Mouse (Mus musculus) right cerebral cortex, adult 18-20 months (tissue): Measurements from ENCODE around the gene Pla2g3.

Source experiments
- DNase-seq: peaks from one replicate; pipeline ENCODE4 v3.0.0; 2022; ENCODE audit warnings: mixed read lengths

The Pla2g3 gene

DNA sequence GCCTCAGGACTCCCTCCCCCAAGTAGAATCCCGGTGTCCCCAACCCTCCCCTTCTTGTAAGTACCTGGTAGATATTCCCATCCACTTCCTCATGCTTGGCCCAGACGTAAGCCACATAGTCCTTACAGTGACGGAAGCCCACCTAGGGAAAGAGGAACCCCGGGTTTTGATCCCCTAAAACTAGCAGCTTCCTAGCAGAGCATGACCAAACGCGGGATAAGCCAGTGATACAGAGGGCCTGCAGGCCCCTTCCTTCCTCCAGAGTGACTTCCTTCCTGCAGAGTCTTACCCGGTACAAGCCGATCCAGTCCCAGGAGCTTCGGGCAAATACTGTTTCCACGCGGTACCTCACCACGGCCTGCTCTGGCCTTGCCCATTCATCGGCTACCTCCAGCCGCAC lies 7.4 kb downstream of the Pla2g3 start:
- DNase-seq, result no peak

DNA sequence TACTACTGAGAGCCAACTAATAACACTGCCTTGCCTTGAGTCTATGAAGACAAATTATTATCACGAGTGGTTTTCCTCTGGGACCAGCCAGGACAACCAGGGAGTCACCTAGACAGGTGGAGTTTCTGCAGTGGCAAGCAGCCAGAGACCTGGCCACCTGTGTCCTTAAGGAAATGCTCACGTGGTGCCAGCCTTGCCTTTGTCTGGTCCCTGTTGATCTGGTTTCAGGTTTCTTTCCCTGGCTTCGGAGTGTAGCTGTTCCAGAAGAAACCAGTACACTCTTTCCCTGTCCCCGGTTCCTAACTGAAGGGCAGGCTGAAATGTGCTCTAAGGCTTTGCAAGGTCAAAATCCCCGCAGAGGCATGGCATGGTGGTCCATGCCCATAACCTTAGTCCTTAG lies 8.7 kb downstream of the Pla2g3 start:
- no peak for DNase-seq

- no peak for DNase-seq
These were observed 9.2 kb downstream of the Pla2g3 start for GRCm38 (mm10) chr11:3497296-3497695.

DNA sequence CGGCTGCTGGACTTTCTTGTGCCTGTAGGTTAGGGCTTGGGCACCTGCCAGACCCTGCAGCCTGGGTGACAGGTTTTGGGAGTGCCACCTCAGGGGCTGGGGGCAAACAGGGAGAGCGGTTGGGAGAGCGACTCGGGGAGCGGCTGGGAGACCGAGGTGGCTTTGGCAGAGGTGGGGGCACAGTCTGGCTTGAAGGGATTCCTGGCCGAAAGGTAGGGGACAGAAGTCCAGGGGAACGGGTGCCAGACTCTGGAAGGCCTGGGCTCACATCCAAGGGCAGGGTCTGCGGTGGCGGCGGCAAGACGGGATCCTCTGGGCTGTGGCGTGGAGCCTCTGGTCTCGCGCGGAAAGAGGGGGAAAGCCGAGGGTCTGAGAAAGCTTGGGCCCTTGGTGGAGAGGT lies 14.0 kb downstream of the Pla2g3 start:
- DNase-seq, result no peak

DNA sequence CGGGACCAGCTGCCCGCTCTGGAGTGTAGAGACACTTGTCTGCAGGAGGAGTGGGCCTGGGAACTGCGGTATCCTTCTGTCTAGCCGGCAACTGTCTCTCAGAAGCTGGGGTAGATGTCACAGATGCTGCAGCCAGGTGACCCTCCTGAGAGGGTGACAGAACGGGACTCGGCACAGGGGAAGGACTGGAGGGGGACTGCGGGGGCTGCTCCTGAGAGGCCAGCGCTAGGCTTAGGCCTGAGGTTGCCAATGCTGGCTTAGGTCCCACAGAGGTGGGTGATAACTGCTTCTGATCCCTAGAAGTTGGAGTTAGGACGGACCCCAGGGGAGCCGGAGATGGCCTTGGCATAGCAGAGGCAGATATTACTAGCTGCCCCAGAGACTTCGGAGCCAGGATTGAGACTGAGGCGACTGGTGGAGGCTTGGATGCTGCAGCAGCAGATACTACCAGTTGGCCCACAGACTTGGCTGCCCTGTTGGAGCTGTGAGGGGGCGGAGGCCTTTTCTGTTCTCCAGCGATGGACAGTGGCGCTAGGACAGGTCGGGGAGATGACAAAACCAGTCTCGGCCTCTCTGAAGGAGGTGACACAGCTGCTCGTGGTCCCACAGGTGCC lies 14.5 kb downstream of the Pla2g3 start:
- DNase-seq, result no peak

DNA sequence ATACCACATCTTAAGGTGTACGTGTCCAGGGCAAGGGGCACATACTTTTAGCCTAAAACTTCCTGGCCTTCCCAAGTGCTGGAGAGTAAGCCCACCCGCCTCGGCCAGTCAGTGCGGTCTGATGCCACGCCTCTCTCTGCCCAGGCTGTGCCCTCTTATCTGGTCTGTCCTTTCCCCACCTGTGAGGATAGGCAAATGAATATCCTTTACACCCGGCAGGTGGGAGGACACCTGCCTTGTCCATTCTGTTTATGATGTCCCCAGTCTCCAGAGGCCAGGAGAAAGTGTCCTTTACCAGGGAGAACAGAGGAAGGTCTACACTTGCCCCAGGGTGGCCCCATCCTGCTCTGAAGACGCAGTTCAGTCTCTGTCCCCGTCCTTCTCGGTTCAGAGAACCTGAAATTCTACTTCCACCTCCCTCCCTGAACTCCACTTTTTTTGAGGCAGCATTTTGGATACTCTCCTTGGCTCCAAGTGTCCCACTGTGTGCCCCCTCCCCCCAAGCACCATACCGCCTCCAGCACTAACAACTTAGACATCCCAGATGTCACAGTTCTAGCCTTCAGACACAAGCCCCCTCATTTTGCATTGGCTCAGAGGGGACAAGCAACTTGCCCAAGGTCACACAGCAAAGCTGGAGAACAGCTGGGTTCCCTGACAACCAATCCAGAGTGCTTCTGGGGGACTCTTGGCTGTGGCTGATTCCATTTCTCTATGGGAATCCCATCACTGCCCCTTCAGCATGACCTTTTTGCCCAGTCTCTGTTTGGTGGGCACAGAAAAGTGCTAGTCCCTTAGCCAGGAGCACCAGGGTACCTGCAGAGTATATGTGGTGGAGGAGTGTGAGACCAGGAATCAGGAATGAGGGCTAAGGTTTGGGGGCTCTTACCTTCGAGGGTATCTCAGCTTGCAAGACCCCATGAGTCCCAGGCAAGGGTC lies 15.9 kb downstream of the Pla2g3 start:
- DNase-seq, result no peak

- no peak for DNase-seq
These were observed 20.1 kb downstream of the Pla2g3 start for GRCm38 (mm10) chr11:3508226-3508625.

- no peak for DNase-seq
These were observed 21.3 kb downstream of the Pla2g3 start for GRCm38 (mm10) chr11:3509181-3510085.

DNA sequence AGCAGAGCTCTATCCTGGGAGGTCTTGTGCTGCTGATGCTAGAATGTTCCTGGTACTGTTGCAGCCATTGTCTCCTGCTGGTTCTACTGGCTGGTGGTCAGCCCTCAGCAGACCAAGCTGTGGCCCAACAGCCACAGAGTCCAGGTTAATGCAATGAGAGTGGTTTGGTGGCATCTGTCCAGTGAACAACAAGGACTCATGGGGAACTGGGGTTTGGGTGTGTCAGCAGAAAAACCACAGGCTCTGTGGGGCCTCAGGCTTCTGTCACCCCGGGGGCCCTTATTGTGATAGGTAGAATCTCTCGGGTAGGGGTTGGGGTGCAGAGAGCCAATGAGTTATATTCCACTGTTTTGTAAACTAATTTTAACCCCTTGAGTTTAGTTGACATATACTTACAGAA lies 22.2 kb downstream of the Pla2g3 start:
- no peak for DNase-seq

DNA sequence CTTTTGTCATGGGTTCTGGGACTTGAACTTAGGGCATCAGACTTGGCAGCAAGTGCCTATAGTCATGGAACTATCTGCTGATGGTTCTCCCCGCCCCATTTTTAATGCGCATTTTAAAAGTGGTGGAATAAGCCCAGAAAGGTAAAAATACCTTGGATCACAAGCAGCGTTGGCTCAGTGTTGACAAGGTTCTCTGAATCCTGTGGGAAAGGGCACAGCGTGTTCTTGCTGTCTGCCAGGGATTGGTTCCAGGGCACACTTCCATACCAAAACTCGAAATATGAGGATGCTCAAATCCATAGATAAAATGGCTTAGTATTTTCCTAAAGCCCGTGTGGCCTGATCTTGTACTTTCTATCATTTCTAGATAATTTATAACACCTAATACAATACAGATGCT lies 25.2 kb downstream of the Pla2g3 start:
- DNase-seq, result no peak

DNA sequence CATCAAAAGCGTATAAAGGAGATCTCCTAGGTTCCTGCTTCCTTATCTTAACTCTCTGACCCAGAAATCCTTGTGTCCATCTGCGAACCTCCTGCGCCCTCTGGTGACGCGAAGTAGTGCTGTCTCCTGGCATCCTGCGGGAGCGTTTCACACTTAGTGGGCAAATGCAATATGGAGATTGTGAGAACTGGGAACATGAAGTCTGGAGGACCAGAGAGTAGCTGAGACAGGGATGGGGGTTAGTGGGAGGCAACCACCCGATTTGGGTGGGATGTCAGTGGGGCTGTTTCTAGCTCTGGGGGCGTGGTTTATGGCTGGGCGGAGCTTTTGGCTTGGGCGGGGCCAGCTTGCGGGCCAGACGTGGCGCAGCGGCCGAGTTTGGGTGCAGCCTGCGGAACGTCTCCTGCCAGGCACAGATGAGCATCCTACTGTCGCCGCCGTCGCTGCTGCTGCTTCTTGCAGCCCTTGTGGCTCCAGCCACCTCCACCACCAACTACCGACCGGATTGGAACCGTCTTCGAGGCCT lies 26.5 kb downstream of the Pla2g3 start, which contains the start of gene Selenom:
Gene Selenom (plus strand): TSS at position 156 of the 526 bp plus-strand sequence.
- DNase-seq, result peak; percentile 91

DNA sequence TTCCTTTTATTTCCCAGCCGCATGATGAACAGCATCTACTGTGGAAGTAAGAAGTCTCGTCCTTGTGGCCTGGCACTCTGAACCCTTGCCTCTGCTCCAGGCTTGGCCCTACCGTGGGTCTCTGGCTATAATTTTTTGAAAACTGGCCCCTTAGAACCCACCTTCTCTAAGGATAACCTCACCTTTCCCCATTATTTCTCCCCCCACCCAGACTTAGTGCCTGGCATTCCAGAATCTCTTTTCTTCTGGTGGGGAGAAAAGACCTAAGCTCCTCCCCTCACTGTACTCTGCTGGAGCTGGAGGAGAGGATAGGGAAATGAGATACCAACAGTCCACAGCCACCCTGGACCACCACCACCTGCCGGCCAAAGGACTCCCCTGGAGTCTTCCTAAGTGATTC lies 27.1 kb downstream of the Pla2g3 start:
- no peak for DNase-seq

GRCm38 (mm10) chr11:3515637-3516036 lies 27.6 kb downstream of the Pla2g3 start:
- no peak for DNase-seq

- DNase-seq, result no peak
These were observed 28.0 kb downstream of the Pla2g3 start for GRCm38 (mm10) chr11:3516121-3516520.

DNA sequence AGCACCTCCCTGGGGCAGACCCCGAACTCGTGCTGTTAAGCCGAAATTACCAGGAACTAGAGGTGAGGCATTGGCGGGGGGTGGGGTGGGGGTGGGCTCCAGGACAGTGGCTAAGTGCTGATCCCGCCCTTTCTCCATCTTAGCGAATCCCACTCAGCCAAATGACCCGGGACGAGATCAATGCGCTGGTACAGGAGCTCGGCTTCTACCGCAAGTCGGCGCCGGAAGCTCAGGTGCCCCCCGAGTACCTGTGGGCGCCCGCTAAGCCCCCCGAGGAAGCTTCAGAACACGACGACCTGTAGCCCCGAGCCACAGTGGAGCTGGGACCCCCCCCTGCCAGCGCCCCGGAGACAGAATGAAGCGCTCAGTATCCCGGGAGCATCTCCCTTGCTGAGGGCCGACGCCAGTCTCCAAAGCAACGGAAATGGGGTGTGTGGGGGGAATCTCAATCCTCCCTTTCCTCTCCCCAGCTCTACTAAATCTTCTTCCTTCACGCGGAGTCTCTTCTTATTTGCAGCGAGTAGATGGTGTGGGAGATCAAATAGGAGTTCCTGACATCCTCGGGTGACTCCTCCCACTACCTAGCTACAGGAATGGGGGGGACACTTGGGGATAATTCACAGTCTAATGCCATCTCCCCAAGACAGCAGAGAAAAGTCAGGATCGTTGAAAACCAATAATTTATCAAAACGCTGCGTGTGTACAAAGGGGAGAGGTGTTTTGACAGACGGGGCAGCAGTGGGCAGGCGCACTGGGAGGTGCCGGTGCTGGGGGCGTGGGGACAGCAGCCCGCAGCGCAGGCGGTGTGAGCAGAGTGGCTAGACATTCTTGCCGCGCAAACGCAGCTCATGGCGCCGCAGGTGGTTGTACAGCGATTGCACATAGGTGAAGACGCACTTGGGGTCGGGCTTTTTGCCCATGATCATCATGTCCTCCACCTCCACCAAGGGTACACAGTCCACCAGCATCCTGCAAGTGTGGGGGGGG lies 29.1 kb downstream of the Pla2g3 start:
- DNase-seq, result no peak

DNA sequence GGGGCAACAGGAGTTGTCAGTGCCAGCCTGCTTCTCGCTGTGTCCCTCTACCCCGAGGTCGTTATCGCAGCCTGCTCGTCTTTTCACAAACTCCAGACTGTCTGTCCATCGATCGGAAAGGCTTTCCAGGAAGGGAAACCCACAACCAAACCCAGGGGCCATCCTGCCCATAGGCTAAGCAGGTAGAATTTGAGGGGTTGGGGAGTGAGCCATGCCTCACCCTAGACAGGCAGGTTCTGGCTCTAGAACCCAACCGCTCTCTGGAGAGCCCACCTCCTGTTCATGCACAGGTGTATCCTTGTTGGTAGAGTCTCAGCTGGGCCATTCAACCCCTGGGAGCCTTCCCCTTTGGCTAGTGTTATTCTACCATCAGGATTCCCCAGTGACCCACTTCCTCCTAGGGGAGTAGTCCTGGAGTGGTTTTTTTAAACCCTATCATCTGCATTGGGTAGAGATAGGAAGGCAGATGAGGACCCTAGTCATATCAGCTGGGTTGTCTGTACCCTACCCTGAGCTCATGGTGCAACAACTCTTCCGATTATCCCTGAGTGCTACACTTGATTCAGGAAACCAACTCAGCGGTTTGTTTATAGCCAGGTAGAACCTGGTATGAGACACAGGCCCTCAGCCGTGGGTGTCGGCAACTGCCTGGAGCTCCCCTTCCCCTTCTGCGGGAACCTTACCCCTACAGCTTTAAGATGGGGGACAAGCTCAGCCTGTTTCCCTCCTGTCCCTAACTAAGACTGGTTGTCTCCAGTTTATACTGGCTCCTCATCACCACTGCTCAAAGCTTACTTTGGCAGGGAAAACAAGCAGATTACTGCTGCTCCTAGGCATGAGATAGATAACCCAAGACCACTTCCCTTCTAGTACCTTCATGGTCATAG lies 30.0 kb downstream of the Pla2g3 start:
- DNase-seq, result no peak

GRCm38 (mm10) chr11:3519051-3519726 lies 31.1 kb downstream of the Pla2g3 start:
- DNase-seq, result no peak

DNA sequence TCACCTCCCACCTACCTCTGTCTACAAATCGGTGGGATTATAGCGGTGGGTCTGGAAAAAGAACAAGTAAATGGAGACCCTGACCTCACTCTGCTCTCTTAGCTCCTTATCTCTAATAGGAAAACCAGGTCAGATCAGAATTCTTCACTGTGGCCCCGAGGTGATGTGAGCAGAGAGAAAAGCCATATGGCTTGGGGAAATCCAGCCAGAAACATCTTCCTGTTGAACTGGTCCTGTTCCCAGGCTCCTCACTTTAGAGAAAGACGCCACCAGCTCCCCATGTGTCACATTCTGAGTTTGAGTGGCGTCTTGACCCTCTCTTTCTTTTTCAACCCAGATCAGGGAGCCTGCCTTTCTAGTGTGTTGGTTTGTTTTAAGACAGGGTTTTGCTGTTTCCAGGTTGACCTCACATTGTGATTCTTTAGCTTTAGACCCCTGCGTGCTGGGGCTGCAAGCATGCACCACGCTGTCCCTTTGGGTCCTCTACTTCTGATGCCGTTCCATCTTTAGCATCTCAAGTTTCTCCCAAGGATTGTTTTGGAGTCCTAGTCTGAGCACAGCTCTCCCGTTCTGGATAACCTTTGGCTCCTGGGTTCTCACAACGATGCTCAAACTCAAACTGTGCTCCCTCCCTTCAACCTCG lies 31.8 kb downstream of the Pla2g3 start:
- DNase-seq, result no peak

DNA sequence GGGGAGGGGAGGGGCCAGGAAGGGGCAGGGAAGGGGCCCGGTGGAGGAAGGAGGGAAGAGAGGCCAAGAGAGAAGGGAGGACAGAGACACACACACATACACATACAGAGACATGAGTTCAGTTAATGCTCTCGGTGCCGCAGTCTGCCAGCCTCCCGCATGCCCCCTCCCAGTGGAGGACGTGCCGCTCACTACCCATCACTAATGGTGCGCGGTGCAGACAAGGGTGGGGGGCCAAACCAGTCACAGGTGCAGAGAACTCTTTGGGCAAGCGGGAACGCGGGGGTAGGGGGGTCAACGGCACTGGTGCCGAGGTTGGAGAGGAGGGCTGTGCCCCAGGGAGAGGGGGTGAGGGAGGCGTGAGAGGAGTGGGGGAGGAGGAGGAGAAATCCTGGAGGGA lies 32.8 kb downstream of the Pla2g3 start:
- no peak for DNase-seq
